Mouse (Mus musculus) hindbrain, embryonic 14.5 days (tissue): ENCODE measurements at regions not wholly inside any gene's neighbourhood (a gene's known extent, or its start where the extent isn't known, plus 50 kb on each side); places are given as distances from the start of the nearest gene placed in this dataset.

Experiments
- ATAC-seq: fragments of 200-750 bp; cut with Nextera tagmentation; 2 replicates; pipeline ENCODE4 v1.8.0; 2017; ENCODE audit warnings: moderate number of reproducible peaks, mild to moderate bottlenecking, moderate TSS enrichment, moderate library complexity; ENCODE audit not compliant: low FRiP score
- DNase-seq: peaks from one replicate; pipeline ENCODE4 v3.0.0-alpha.2; 2015; ENCODE audit warnings: low spot score
- H3K27ac ChIP-seq: fragments of 300-500 bp; sonication (generic); 2 replicates; pipeline ENCODE4 v1.5.1; 2014; ENCODE audit warnings: mild to moderate bottlenecking, moderate library complexity
- H3K27me3 ChIP-seq: fragments of 300-500 bp; sonication (generic); 2 replicates; pipeline ENCODE4 v1.6.1; 2014; ENCODE audit warnings: mild to moderate bottlenecking, low read length, mixed read lengths; ENCODE audit not compliant: control insufficient read depth, insufficient read depth
- H3K36me3 ChIP-seq: fragments of 300-500 bp; sonication (generic); replicated peaks from 2 replicates; pipeline ENCODE4 v1.6.1; 2014; ENCODE audit not compliant: control insufficient read depth, insufficient read depth
- H3K4me1 ChIP-seq: fragments of 300-500 bp; sonication (generic); replicated peaks from 2 replicates; pipeline ENCODE4 v1.6.1; 2014; ENCODE audit warnings: antibody characterized with exemption, low read length, mixed read lengths; ENCODE audit not compliant: control insufficient read depth, insufficient read depth
- H3K4me2 ChIP-seq: fragments of 300-500 bp; sonication (generic); replicated peaks from 2 replicates; pipeline ENCODE4 v1.6.1; 2014; ENCODE audit warnings: mild to moderate bottlenecking, moderate library complexity
- H3K4me3 ChIP-seq: fragments of 300-500 bp; sonication (generic); replicated peaks from 2 replicates; pipeline ENCODE4 v1.5.1; 2014; ENCODE audit warnings: mild to moderate bottlenecking, low read length
- H3K9ac ChIP-seq: fragments of 300-500 bp; sonication (generic); 2 replicates; pipeline ENCODE4 v1.6.1; 2014
- H3K9me3 ChIP-seq: fragments of 300-500 bp; sonication (generic); 2 replicates; pipeline ENCODE4 v1.6.1; 2016; ENCODE audit warnings: low read length; ENCODE audit not compliant: control insufficient read depth
- WGBS: fragments of 180-500 bp; shearing (Covaris S2); extraction: QIAGEN DNeasy Blood & Tissue Kit; methylation state at CpG from one replicate; pipeline ENCODE4 v1.1.7; 2014; 5-methylcytosine and 5-hydroxymethylcytosine counted together

DNA sequence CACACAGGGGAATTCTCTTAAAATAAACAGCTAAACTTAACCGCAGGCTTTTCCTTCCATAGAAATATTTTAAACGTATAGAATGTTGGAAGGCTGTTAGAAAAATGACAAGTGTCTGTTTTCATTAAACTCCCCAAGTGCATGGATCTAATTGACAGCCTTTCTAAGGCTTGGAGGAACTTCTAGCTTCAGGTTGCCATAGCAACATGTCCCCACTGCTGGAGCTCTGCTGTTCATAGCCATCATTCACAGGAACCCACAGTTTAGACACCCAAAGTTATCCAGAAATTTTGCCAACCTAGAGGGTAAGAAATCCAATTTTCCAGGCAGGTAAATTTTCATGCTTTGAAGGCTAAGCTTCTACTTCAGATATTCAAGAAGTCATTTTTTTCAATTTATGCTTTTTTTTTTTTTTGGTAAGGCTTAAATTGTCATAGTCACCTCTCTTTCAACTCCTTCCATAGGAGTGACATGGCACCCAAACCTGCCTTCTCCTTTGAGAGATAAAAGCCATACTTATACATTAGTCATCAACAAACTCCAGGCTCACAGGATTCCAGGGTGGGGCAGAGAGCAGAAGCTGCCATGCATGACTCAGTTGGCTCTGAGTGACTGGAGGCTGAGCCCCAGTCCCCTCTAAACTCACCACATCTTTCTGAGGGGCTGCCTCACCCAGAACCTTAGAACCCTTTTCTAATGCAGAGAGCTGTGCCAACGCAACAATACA, 385.1 kb downstream of the Ccser2 start:
- Histone ChIP-seq H3K9me3 (no peaks in the 10 kb centered on the region), H3K9ac (no peak overlapping the region), H3K4me3 (no peak overlapping the region), H3K4me1 (no peaks in the 10 kb centered on the region), H3K27ac (no peak overlapping the region), H3K4me2 (no peak overlapping the region), H3K27me3 (no peaks in the 10 kb centered on the region), H3K36me3 (no peaks in the 10 kb centered on the region)
- ATAC-seq (no peak; the same call in 1 of the 2 replicates), DNase-seq (no peak)
- WGBS = 65% methylated on average over 3 of the region's 3 CpGs

DNA sequence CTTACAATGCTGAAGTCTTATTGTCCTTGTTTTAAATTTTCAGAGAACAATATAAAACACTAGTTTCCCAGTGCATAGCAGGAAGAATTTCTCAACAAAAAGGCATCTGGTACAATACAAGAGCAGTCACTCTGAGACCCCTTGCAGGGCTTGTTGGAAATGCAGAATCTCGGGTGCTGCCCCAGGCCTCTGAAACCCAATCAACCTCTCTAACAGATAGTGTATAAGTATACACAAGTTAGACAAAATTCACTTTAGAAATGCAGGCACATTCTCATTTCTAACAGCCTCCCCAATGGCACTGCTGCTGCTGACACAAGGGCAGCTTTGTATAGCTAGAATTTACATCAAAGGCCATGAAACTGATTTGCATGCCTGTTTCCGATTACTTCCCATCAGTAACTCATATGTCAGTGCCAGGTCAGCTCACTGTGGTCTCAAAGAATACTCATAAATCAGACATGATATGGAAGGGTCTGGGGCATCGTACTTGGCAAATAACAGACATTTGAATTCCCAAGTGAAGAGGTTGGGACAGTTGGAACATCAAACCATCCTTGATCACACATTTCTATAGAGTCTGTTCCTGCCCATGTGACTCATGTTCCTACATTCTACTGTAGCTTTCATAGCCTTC, 405.2 kb downstream of the Ccser2 start:
- Histone ChIP-seq H3K4me1 (no peaks in the 10 kb centered on the region), H3K9ac (no peak overlapping the region), H3K36me3 (no peaks in the 10 kb centered on the region), H3K27me3 (no peaks in the 10 kb centered on the region), H3K9me3 (no peaks in the 10 kb centered on the region), H3K4me3 (no peak overlapping the region), H3K27ac (no peak overlapping the region), H3K4me2 (no peak overlapping the region)
- 24% methylated on average over 3 of the region's 3 CpGs for WGBS
- ATAC-seq (no peak), DNase-seq (no peak)

DNA sequence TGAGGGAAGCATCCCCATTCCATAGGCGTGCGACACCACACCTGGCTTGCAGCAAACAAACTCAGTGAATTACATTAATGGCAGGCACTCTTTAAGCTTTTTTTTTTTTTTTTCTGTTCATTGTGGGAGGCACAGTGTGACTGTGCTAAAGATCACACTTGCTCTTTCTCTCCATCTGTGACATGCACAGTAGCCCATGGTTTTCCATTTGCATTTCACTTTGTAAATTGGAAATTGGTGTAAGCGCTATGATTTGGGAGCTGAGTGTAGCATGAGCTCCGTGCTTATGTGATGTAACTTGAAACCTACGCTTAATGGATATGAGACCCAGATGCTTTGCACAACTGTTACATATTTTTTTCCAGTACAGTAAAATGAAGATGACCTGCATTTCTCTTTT, 431.2 kb downstream of the Ccser2 start:
- no peak for DNase-seq
- no peak overlapping the region for H3K9ac ChIP-seq
- no peak overlapping the region for H3K4me3 ChIP-seq
- WGBS = 90% methylated on average over 5 of the region's 5 CpGs
- H3K27me3 ChIP-seq = no peaks in the 10 kb centered on the region
- H3K4me2 ChIP-seq = no peak overlapping the region
- H3K36me3 ChIP-seq = no peaks in the 10 kb centered on the region
- no peak for ATAC-seq
- no peaks in the 10 kb centered on the region for H3K4me1 ChIP-seq
- no peaks in the 10 kb centered on the region for H3K9me3 ChIP-seq
- no peak overlapping the region for H3K27ac ChIP-seq

DNA sequence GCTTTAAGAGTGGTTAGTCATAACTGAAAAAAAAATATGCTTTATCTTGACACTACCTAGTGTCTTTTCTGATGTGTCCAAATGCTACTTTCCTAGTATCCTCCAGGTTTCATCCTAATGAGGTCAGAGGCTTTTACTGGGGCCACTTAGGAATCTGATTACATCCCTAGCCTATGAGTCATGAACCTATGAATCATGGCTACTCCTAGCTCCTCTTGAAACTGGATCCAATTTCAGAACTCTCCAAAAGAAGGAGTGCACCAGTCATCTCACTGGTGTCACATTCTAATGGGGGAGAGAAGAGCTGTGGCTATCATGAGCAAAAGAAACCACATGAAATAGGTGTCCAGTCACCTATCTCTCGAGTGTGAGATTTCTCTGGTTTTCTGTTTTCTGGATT, 432.6 kb downstream of the 4930474N05Rik start:
- Histone ChIP-seq H3K27ac (no peak overlapping the region), H3K27me3 (no peaks in the 10 kb centered on the region), H3K4me2 (no peak overlapping the region), H3K9ac (no peak overlapping the region), H3K9me3 (no peaks in the 10 kb centered on the region), H3K4me1 (no peaks in the 10 kb centered on the region), H3K4me3 (no peak overlapping the region), H3K36me3 (no peaks in the 10 kb centered on the region)
- ATAC-seq (no peak), DNase-seq (no peak)
- WGBS = 93% methylated on average over 1 of the region's 1 CpGs

DNA sequence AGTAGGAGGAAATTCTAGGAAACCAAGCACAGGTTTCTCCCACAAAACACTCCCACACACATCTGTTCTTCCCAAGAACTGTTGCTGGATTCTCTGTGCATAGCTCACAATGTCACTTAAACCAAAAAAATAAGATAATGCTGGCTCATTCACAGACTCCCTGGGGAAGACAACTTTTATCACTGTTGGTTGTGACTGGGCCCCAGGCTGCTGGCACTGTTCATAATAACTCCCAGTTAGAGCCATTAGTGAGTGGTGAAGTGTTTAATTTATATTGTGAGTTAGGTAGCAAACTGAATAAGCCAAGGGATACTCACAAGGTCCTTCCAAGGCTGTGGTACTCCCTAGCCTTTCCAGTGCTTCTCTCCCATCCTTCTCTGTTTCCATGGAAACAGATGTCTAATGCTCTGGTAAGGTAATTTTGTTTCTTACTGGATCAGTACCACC, 430.9 kb downstream of the 4930474N05Rik start:
- no peak overlapping the region for H3K4me3 ChIP-seq
- H3K4me1 ChIP-seq = no peaks in the 10 kb centered on the region
- DNase-seq = no peak
- ATAC-seq = no peak
- H3K27me3 ChIP-seq = no peaks in the 10 kb centered on the region
- no peak overlapping the region for H3K4me2 ChIP-seq
- no peak overlapping the region for H3K9ac ChIP-seq
- H3K9me3 ChIP-seq = no peaks in the 10 kb centered on the region
- H3K27ac ChIP-seq = no peak overlapping the region
- H3K36me3 ChIP-seq = no peaks in the 10 kb centered on the region

DNA sequence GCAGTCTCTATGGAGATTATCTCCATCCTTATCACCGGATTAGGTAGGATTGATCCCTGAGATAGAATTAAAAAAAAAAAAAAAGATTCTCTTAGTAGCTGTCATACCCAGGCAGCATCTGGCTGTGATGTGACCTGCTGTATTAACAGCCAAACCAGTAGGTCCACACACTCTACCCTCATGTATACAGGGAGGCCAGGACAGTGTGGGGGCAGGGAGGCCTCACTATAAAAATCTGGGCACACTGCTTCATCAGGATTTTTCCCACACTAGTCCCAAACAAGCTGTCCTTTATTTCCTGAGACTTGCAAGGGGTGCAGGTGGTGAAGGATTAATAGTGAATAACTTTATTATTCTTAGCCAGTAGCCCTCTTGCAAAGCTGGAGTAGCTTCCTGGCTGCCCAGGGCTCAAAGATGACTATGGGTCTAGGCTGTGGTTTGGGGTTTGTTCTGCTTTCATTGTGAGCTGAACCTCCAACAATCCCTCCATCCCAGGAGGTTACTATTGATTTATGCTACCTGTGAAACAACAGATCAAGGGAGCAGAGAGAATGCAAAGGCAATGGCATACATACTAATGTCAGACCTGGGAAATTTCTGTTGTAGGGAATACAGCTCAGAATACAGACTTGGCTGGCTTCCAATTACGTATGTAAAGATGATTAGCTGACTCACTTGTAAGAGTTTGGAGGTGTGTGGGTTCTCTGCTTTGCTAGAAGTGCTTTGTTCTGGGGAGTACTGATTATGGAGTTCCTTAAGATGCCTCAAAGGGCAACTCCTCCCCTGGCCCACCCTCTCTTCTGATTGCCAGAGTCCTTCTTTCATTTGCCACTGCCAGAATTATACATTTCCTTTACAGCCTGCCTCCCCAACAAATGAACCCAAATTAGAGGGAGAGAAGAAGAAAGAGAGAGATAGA, 407.6 kb downstream of the 4930474N05Rik start:
- H3K36me3 ChIP-seq = no peaks in the 10 kb centered on the region
- no peak overlapping the region for H3K27ac ChIP-seq
- no peak for DNase-seq
- no peak overlapping the region for H3K4me3 ChIP-seq
- no peak overlapping the region for H3K4me2 ChIP-seq
- ATAC-seq = no peak
- WGBS = 77% methylated on average over 2 of the region's 2 CpGs
- H3K4me1 ChIP-seq = no peaks in the 10 kb centered on the region
- H3K27me3 ChIP-seq = no peaks in the 10 kb centered on the region
- H3K9ac ChIP-seq = no peak overlapping the region
- no peaks in the 10 kb centered on the region for H3K9me3 ChIP-seq

DNA sequence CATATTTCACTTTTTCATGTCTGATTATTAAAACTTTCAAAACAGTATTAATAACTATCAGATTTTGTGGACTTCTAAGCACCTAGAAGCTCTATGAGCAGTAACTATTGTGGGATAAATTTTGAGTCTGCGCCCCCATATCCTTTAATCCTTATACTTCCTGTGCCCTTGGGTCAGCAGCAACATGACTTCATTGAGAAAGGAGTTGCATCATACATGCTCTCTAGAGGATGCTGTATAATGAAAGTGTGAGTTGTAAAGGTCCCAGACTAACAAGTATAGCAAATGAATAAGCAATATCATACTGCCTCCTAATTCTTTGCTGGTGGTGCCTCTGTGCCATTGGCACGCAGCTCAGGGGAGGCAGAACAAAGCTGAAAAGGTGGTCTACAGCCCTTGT, 404.6 kb downstream of the 4930474N05Rik start:
- WGBS = 80% methylated on average over 2 of the region's 2 CpGs
- Histone ChIP-seq H3K9ac (no peak overlapping the region), H3K9me3 (no peaks in the 10 kb centered on the region), H3K4me1 (no peaks in the 10 kb centered on the region), H3K36me3 (no peaks in the 10 kb centered on the region), H3K27ac (no peak overlapping the region), H3K27me3 (no peaks in the 10 kb centered on the region), H3K4me3 (no peak overlapping the region), H3K4me2 (no peak overlapping the region)
- DNase-seq (no peak), ATAC-seq (no peak)

DNA sequence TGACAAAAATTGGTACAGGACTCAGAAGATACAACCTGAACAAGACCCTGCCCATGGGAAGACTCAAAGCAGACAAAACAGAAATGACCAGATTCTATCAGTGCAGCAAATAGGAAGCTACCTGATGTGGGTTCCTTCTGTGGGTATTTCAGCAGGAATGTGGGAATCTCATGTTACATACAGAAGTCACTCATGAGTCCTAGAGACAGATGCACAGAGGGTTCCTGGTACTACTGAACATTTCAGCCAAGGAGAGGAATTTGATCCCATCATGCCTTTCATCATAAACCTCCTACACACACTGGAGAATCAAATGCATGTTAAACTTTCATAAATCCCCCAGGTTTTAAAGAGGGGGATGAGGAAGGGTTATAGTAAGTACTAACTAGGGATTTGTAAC, 390.8 kb downstream of the 4930474N05Rik start:
- Histone ChIP-seq H3K4me3 (no peak overlapping the region), H3K9me3 (no peaks in the 10 kb centered on the region), H3K27ac (no peak overlapping the region), H3K4me1 (no peaks in the 10 kb centered on the region), H3K9ac (no peak overlapping the region), H3K27me3 (no peaks in the 10 kb centered on the region), H3K4me2 (no peak overlapping the region), H3K36me3 (no peaks in the 10 kb centered on the region)
- ATAC-seq = no peak
- no peak for DNase-seq

DNA sequence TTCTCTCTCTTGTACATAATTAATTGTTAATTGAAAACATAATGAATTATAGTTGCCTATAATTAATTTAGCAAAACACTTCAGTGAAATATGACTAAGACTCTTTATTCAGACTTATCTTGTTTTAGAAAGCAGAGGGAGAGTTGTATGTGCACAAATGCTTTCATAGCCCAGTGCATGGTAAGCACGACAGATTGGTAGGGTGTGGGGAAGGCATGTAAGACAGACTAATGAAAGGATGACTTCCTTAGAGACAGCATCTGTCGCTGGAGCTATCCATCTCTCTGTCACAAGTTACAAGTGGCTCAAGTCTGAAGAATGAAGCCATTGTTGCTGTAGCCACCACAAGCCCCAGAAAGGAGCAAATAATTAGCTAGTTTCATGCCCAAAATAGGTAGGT, 376.9 kb downstream of the 4930474N05Rik start:
- Histone ChIP-seq H3K36me3 (no peaks in the 10 kb centered on the region), H3K4me3 (no peak overlapping the region), H3K9me3 (0 out of 2 replicates have a peak, but pooled peaks cover 4% of the 10 kb centered on the region), H3K9ac (no peak overlapping the region), H3K27ac (no peak overlapping the region), H3K27me3 (no peaks in the 10 kb centered on the region), H3K4me1 (no peaks in the 10 kb centered on the region), H3K4me2 (no peak overlapping the region)
- no peak for DNase-seq
- 48% methylated on average over 2 of the region's 2 CpGs for WGBS
- ATAC-seq = no peak
